Mouse (Mus musculus): ENCODE data around the gene Phf6. TPM values are rescaled to one million over a fixed set of nuclear protein-coding genes. Genes with fewer than 3 reads are reported as not detected.

Phf6 gene
- total RNA-seq (2023), result 31.1 TPM

GRCm38 (mm10) chrX:52911587-52912371 is at the start of gene Phf6:
TSS of gene Phf6 (plus strand) at chrX:52912266.

DNA sequence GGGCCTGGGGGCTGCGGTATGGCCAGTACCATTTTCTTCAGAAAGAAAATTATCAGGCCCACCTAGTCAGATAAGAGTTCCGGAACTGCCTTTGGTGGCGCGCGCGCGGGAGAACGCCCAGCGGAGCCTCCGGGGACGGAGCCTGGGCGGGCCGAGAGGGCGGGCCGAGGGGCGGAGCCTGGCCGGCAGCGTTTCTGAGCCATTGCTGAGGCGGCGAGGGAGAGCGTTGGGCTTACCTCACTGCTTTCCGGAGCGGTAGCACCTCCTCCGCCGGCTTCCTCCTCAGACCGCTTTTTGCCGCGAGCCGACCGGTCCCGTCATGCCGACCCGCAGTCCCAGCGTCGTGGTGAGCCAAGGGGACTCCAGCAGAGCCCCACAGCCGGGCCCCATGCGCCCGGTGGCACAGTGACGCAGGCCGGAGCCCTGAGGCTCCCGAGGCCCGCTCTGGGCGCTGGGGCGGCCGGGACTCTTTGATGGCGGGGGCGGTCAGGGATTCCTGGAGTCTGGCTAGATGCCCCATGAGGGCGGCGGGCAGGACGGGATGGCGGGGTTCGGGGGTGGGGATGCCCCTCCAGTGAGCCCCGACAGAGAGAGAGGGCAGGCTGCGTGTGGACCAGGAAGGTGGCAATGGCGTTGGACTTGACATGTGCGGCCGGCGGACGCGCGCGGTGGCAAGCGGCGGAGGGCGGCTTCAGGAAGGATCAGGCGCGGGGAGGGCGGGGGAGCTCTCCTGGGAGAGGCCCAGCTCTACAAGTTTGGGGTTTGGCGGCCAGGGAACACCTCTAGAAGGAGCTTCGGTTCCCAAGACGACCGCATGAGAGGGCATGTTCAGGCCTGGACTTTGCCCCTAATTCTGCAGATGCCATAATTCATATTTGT is 76.1 kb downstream of the Phf6 start, which contains the start of gene Hprt:
Gene Hprt (plus strand): TSS at position 233 of the 879 bp plus-strand sequence.

Other genes starting within 250 kb of the Phf6 start
- not detected for gene Ccdc160, start 121.1 kb upstream of the Phf6 start, total RNA-seq (2023)
- gene Hprt, start 75.9 kb downstream of the Phf6 start, total RNA-seq (2023), result 61.6 TPM